ENCODE assay signal across 9 mouse cellular contexts in genomic region chr12:111434745-111435327, GRCm38 (mm10). TPM values are rescaled to one million over a fixed set of nuclear protein-coding genes. Genes with fewer than 3 reads are reported as not detected.
A peak's percentile ranks its signal among the peaks of the same experiment; 100 is the strongest.
DNase-seq lines count a peak whose midpoint lies in the region; ATAC-seq lines count a peak whose summit lies in the region.
"Had no signal": no experiment of that assay in that cellular context is flagged by ENCODE, and none has a peak within 500 bp of the region (broad histone marks: within the 10 kb centered on the region; RNA-seq: fewer than 3 reads in every experiment).

No protein-coding gene starts in this region.

- peak; percentile 73 for DNase-seq in c-Kit-positive CD71-positive TER-119-positive erythroid progenitor cells, embryonic 14.5 days (ENCODE audit: low spot score)
- DNase-seq in kidney, adult 18-20 months, result peak; percentile 68
- DNase-seq in left cerebral cortex, postnatal 4 days, result no peak
- no peak for DNase-seq in urinary bladder, postnatal 10 days (ENCODE audit: low spot score)
- DNase-seq in thymus, postnatal 4 days, result no peak

- no peak for ATAC-seq in hindbrain, embryonic 12.5 days (ENCODE audit: low FRiP score)
- ATAC-seq in hindbrain, embryonic 16.5 days, result no peak

- no peak overlapping the region for H3K27ac ChIP-seq in hindbrain, embryonic 12.5 days
- no peak overlapping the region; the same call in 1 of the 2 replicates for H3K27ac ChIP-seq in hindbrain, embryonic 16.5 days (ENCODE audit: low read depth, low read length)
- H3K27ac ChIP-seq in macrophage, result peak overlapping the region; percentile 98

- H3K9me3 ChIP-seq in hindbrain, embryonic 12.5 days (replicated peaks), result no peaks in the 10 kb centered on the region
- H3K9me3 ChIP-seq in hindbrain, embryonic 16.5 days (ENCODE audit: control insufficient read depth, low read length), result no peaks in the 10 kb centered on the region

- H3K9ac ChIP-seq in hindbrain, embryonic 12.5 days, result no peak overlapping the region
- no peak overlapping the region for H3K9ac ChIP-seq in hindbrain, embryonic 16.5 days (ENCODE audit: low read depth, low read length)

- peaks cover 72% of the 10 kb centered on the region for H3K27me3 ChIP-seq in hindbrain, embryonic 12.5 days
- peaks cover 6% of the 10 kb centered on the region for H3K27me3 ChIP-seq in hindbrain, embryonic 16.5 days (replicated peaks; ENCODE audit: control insufficient read depth, insufficient read depth, low read length)

- no peaks in the 10 kb centered on the region for H3K36me3 ChIP-seq in hindbrain, embryonic 12.5 days
- H3K36me3 ChIP-seq in hindbrain, embryonic 16.5 days (ENCODE audit: control insufficient read depth, insufficient read depth, low read length), result no peaks in the 10 kb centered on the region
- H3K36me3 ChIP-seq in macrophage (ENCODE audit: inconsistent target), result no peaks in the 10 kb centered on the region

- 0 out of 2 replicates have a peak overlapping the region, but pooled peaks have one; percentile 3 for H3K4me2 ChIP-seq in hindbrain, embryonic 12.5 days (replicated peaks)
- no peak overlapping the region; the same call in 1 of the 2 replicates for H3K4me2 ChIP-seq in hindbrain, embryonic 16.5 days (ENCODE audit: low read length)

- 33% methylated on average over 8 of the region's 8 CpGs for WGBS in hindbrain, embryonic 12.5 days
- 33% methylated on average over 7 of the region's 8 CpGs for WGBS in hindbrain, embryonic 16.5 days
- 83% methylated on average over 6 of the region's 8 CpGs for WGBS in macrophage (ENCODE audit: missing documents)

- no peak overlapping the region for H3K4me3 ChIP-seq in hindbrain, embryonic 12.5 days
- H3K4me3 ChIP-seq in hindbrain, embryonic 16.5 days (ENCODE audit: low read length), result no peak overlapping the region
- H3K4me3 ChIP-seq in macrophage (ENCODE audit: inconsistent target), result no peak overlapping the region

- peaks cover 26% of the 10 kb centered on the region for H3K4me1 ChIP-seq in hindbrain, embryonic 12.5 days
- peaks cover 17% of the 10 kb centered on the region for H3K4me1 ChIP-seq in hindbrain, embryonic 16.5 days (ENCODE audit: control insufficient read depth, insufficient read depth, low read depth, low read length)

- H3K79me2 ChIP-seq in macrophage (ENCODE audit: inconsistent target), result no peaks in the 10 kb centered on the region

- intact Hi-C loops in left cerebral cortex, postnatal 4 days (cut with DNase I), result no loop called here

RNA-seq across cellular contexts. Expression of gene Tnfaip2, which starts 7.4 kb away (rescaled TPM):
- polyA plus RNA-seq in hindbrain, embryonic 12.5 days (2016; fragmentation: Nextera tagmentation; extraction: Ambion mirVana), result 3.7 and 4.1 TPM in 2 replicates
- 0.79 and 1.2 TPM in 2 replicates for polyA plus RNA-seq in hindbrain, embryonic 16.5 days (2015; fragmentation: Nextera tagmentation; extraction: Ambion mirVana)
- total RNA-seq in macrophage (2018; cell fraction: chromatin; rRNA removed), result over 10,000 TPM in 4 of 26 experiments, 1,000 to 10,000 TPM in 18, 100 to 1,000 TPM in 4; 785 to 11,990 (median 4,844) TPM
- 1,000 to 10,000 TPM in 8 of 26 experiments, 100 to 1,000 TPM in 18; 279 to 3,779 (median 516) TPM for total RNA-seq in macrophage (2018; cell fraction: cytosol; rRNA removed)
- 1,000 to 10,000 TPM in 19 of 26 experiments, 100 to 1,000 TPM in 7; 417 to 7,545 (median 2,584) TPM for total RNA-seq in macrophage (2018; cell fraction: nucleus; rRNA removed)
- 127 to 339 TPM (median 289 TPM) in 3 replicates for polyA plus RNA-seq in macrophage (2018)
- under 1 TPM; 0.38 to 0.50 TPM for total RNA-seq in left cerebral cortex, postnatal 4 days (2021)
- polyA plus RNA-seq: neural tube, embryonic 14.5 days had no signal

RNA-seq across cellular contexts. Expression of gene Exoc3l4, which starts 18.0 kb away (rescaled TPM):
- polyA plus RNA-seq in hindbrain, embryonic 12.5 days (2016; fragmentation: Nextera tagmentation; extraction: Ambion mirVana), result 4.9 and 5.1 TPM in 2 replicates
- polyA plus RNA-seq in hindbrain, embryonic 16.5 days (2015; fragmentation: Nextera tagmentation; extraction: Ambion mirVana), result 2.6 and 2.7 TPM in 2 replicates
- 100 to 1,000 TPM in 1 of 26 experiments, 10 to 100 TPM in 23, 1 to 10 TPM in 2; 9.1 to 109 (median 30.7) TPM for total RNA-seq in macrophage (2018; cell fraction: chromatin; rRNA removed)
- 10 to 100 TPM in 20 of 26 experiments, 1 to 10 TPM in 6; 7.8 to 73.6 (median 15.0) TPM for total RNA-seq in macrophage (2018; cell fraction: cytosol; rRNA removed)
- 100 to 1,000 TPM in 4 of 26 experiments, 10 to 100 TPM in 20, 1 to 10 TPM in 2; 8.3 to 170 (median 42.3) TPM for total RNA-seq in macrophage (2018; cell fraction: nucleus; rRNA removed)
- polyA plus RNA-seq in macrophage (2018), result 8.0 to 13.2 TPM (median 12.5 TPM) in 3 replicates
- total RNA-seq in left cerebral cortex, postnatal 4 days (2021), result 1 to 10 TPM in 1 of 2 experiments, under 1 TPM in 1; 0.62 to 1.6 TPM

RNA-seq across cellular contexts. Expression of gene Lbhd2, which starts 28.2 kb away (rescaled TPM):
- polyA plus RNA-seq in hindbrain, embryonic 12.5 days (2016; fragmentation: Nextera tagmentation; extraction: Ambion mirVana), result 0.45 and 0.74 TPM in 2 replicates
- polyA plus RNA-seq in hindbrain, embryonic 16.5 days (2015; fragmentation: Nextera tagmentation; extraction: Ambion mirVana), result 2.5 and 3.3 TPM in 2 replicates
- total RNA-seq in macrophage (2018; cell fraction: chromatin; rRNA removed), result not detected
- total RNA-seq in macrophage (2018; cell fraction: cytosol; rRNA removed), result not detected
- not detected for total RNA-seq in macrophage (2018; cell fraction: nucleus; rRNA removed)
- polyA plus RNA-seq in macrophage (2018), result not detected in 3 replicates
- total RNA-seq in left cerebral cortex, postnatal 4 days (2021), result 1 to 10 TPM; 1.4 to 4.0 TPM

RNA-seq across cellular contexts. Expression of gene Gm266, which starts 50.8 kb away (rescaled TPM):
- 9.4 and 14.3 TPM in 2 replicates for polyA plus RNA-seq in hindbrain, embryonic 12.5 days (2016; fragmentation: Nextera tagmentation; extraction: Ambion mirVana)
- polyA plus RNA-seq in hindbrain, embryonic 16.5 days (2015; fragmentation: Nextera tagmentation; extraction: Ambion mirVana), result 2.6 and 5.0 TPM in 2 replicates
- total RNA-seq in macrophage (2018; cell fraction: chromatin; rRNA removed), result not detected
- total RNA-seq in macrophage (2018; cell fraction: cytosol; rRNA removed), result under 1 TPM in 2 of 26 experiments, not detected in 24; 0.10 to 0.14 TPM
- total RNA-seq in macrophage (2018; cell fraction: nucleus; rRNA removed), result under 1 TPM in 1 of 26 experiments, not detected in 25; 0.86 TPM
- not detected in 3 replicates for polyA plus RNA-seq in macrophage (2018)
- 1 to 10 TPM; 2.2 to 2.8 TPM for total RNA-seq in left cerebral cortex, postnatal 4 days (2021)

RNA-seq across cellular contexts. Expression of gene Cdc42bpb, which starts 57.3 kb away (rescaled TPM):
- 43.2 and 44.8 TPM in 2 replicates for polyA plus RNA-seq in hindbrain, embryonic 12.5 days (2016; fragmentation: Nextera tagmentation; extraction: Ambion mirVana)
- 35.3 and 40.4 TPM in 2 replicates for polyA plus RNA-seq in hindbrain, embryonic 16.5 days (2015; fragmentation: Nextera tagmentation; extraction: Ambion mirVana)
- total RNA-seq in macrophage (2018; cell fraction: chromatin; rRNA removed), result 100 to 1,000 TPM in 23 of 26 experiments, 10 to 100 TPM in 3; 85.6 to 266 (median 132) TPM
- 10 to 100 TPM; 29.5 to 63.6 (median 45.5) TPM for total RNA-seq in macrophage (2018; cell fraction: cytosol; rRNA removed)
- 100 to 1,000 TPM in 13 of 26 experiments, 10 to 100 TPM in 13; 64.9 to 177 (median 101) TPM for total RNA-seq in macrophage (2018; cell fraction: nucleus; rRNA removed)
- 42.2 to 86.3 TPM (median 42.7 TPM) in 3 replicates for polyA plus RNA-seq in macrophage (2018)
- 100 to 1,000 TPM; 153 to 168 TPM for total RNA-seq in left cerebral cortex, postnatal 4 days (2021)

Comparison
In these comparisons a context has a peak if more than half of its experiments do, and no peak if none do; other contexts are left out.
1. DNase-seq: peak in c-Kit-positive CD71-positive TER-119-positive erythroid progenitor cells, embryonic 14.5 days (single experiment) and kidney, adult 18-20 months (single experiment); none in left cerebral cortex, postnatal 4 days (single experiment), urinary bladder, postnatal 10 days (single experiment) and thymus, postnatal 4 days (single experiment).
2. RNA of gene Tnfaip2, which starts 7.4 kb away (polyA plus RNA-seq): 127 to 339 TPM in macrophage; 3.7 to 4.1 TPM in hindbrain, embryonic 12.5 days and 0.79 to 1.2 TPM in hindbrain, embryonic 16.5 days; every median in the first group is over 10 times any median in the second.